Mouse (Mus musculus) CH12.LX (cell line): Measurements from ENCODE around the gene Surf1. TPM values are rescaled to one million over a fixed set of nuclear protein-coding genes. Genes with fewer than 3 reads are reported as not detected.
A peak's percentile ranks its signal among the peaks of the same experiment; 100 is the strongest.

ENCODE experiments used
- DNase-seq: peaks from one replicate; pipeline ENCODE4 v3.0.0-alpha.2; 2013; ENCODE audit errors: extremely low read depth
- H3K27ac ChIP-seq: 2 replicates; pipeline ENCODE4 v1.5.1; 2012; ENCODE audit warnings: low read depth, mild to moderate bottlenecking, control low read depth, moderate library complexity; ENCODE audit not compliant: insufficient read depth
- H3K27me3 ChIP-seq: replicated peaks from 2 replicates; pipeline ENCODE3; 2012; ENCODE audit warnings: inconsistent platforms
- H3K36me3 ChIP-seq, 2 experiments: replicated peaks in 1 of 2; 2 replicates each; pipeline versions ENCODE3 to v1.6.1; 2012; ENCODE audit warnings: inconsistent platforms in 1 of 2, low read length in 1 of 2, mild to moderate bottlenecking in 1 of 2, mixed read lengths in 1 of 2, moderate library complexity in 1 of 2; ENCODE audit not compliant: control insufficient read depth in 1 of 2, insufficient read depth in 1 of 2
- H3K4me1 ChIP-seq, 2 experiments: 2 replicates each; pipeline ENCODE4 v1.6.1; 2012; ENCODE audit warnings: inconsistent platforms in 1 of 2, moderate library complexity in 1 of 2; ENCODE audit not compliant: insufficient read depth in 2 of 2, control insufficient read depth in 1 of 2
- H3K4me2 ChIP-seq: 2 replicates; pipeline ENCODE4 v1.6.1; 2012; ENCODE audit warnings: low read depth, mild to moderate bottlenecking, control low read depth; ENCODE audit not compliant: poor library complexity, insufficient read depth, severe bottlenecking
- H3K4me3 ChIP-seq, 3 experiments: fragments of 150-350 bp in 1 of 3; sonication (generic) in 1 of 3; replicated peaks in 1 of 3; 2 replicates each; pipeline versions ENCODE3 to v1.5.1; 2011 to 2012; ENCODE audit warnings: low read depth in 2 of 3, low read length in 2 of 3, mild to moderate bottlenecking in 2 of 3, moderate library complexity in 2 of 3, control low read depth in 1 of 3, improper control_type of control experiment in 1 of 3, inconsistent platforms in 1 of 3, mixed read lengths in 1 of 3; ENCODE audit not compliant: poor library complexity in 1 of 3
- H3K79me2 ChIP-seq: replicated peaks from 2 replicates; pipeline ENCODE4 v1.6.1; 2012; ENCODE audit warnings: mild to moderate bottlenecking, moderate library complexity; ENCODE audit not compliant: control insufficient read depth, poor library complexity, insufficient read depth, severe bottlenecking; ENCODE audit errors: extremely low read depth
- H3K9ac ChIP-seq: 2 replicates; pipeline ENCODE4 v1.6.1; 2012; ENCODE audit warnings: low read depth, mild to moderate bottlenecking, control low read depth, moderate library complexity; ENCODE audit not compliant: insufficient read depth
- H3K9me3 ChIP-seq: replicated peaks from 2 replicates; pipeline ENCODE3; 2012; ENCODE audit warnings: low read length, inconsistent platforms, mixed read lengths
- E2F4 ChIP-seq: IDR thresholded peaks from 2 replicates; pipeline ENCODE4 v1.6.1; 2011; ENCODE audit warnings: low read depth, low read length, improper control_type of control experiment; ENCODE audit not compliant: insufficient replicate concordance
- EP300 ChIP-seq: IDR thresholded peaks from 2 replicates; pipeline ENCODE4 v1.6.1; 2011; ENCODE audit warnings: low read length, improper control_type of control experiment
- GABPA ChIP-seq: IDR thresholded peaks from 2 replicates; pipeline ENCODE4 v1.6.1; 2012; ENCODE audit warnings: low read depth, low read length, improper control_type of control experiment, inconsistent platforms; ENCODE audit not compliant: insufficient replicate concordance
- HCFC1 ChIP-seq: IDR thresholded peaks from 2 replicates; pipeline ENCODE4 v1.6.1; 2012; ENCODE audit warnings: low read depth, mild to moderate bottlenecking, inconsistent platforms, low read length, improper control_type of control experiment
- JUN ChIP-seq: IDR thresholded peaks from 2 replicates; pipeline ENCODE4 v1.6.1; 2011; ENCODE audit warnings: low read depth, mild to moderate bottlenecking, low read length, improper control_type of control experiment, moderate library complexity; ENCODE audit not compliant: insufficient read depth
- JUND ChIP-seq: conservative IDR thresholded peaks from 2 replicates; pipeline ENCODE4 v1.6.1; 2011; ENCODE audit warnings: low read depth, low read length, improper control_type of control experiment
- KAT2A ChIP-seq: IDR thresholded peaks from 2 replicates; pipeline ENCODE4 v1.6.1; 2012; ENCODE audit warnings: low read length, improper control_type of control experiment, inconsistent platforms; ENCODE audit not compliant: insufficient replicate concordance
- MXI1 ChIP-seq: IDR thresholded peaks from 2 replicates; pipeline ENCODE4 v1.6.1; 2011; ENCODE audit warnings: mild to moderate bottlenecking, low read depth, low read length, improper control_type of control experiment
- PAX5 ChIP-seq: IDR thresholded peaks from 2 replicates; pipeline ENCODE4 v1.6.1; 2012; ENCODE audit warnings: low read length, inconsistent platforms, mixed read lengths
- POLR2AphosphoS2 ChIP-seq: IDR thresholded peaks from 2 replicates; pipeline ENCODE4 v1.6.1; 2011; ENCODE audit warnings: low read depth, low read length, improper control_type of control experiment
- RCOR1 ChIP-seq: conservative IDR thresholded peaks from 2 replicates; pipeline ENCODE4 v1.6.1; 2012; ENCODE audit warnings: low read depth, mild to moderate bottlenecking, inconsistent platforms, low read length, improper control_type of control experiment
- TCF12 ChIP-seq: IDR thresholded peaks from 2 replicates; pipeline ENCODE4 v1.6.1; 2014; ENCODE audit warnings: low read depth, mild to moderate bottlenecking, inconsistent platforms, low read length, improper control_type of control experiment
- ZKSCAN1 ChIP-seq: IDR thresholded peaks from 2 replicates; pipeline ENCODE4 v1.6.1; 2012; ENCODE audit warnings: low read depth, inconsistent platforms, low read length, improper control_type of control experiment, borderline replicate concordance
- ZMIZ1 ChIP-seq: IDR thresholded peaks from 2 replicates; pipeline ENCODE4 v1.6.1; 2012; ENCODE audit warnings: low read depth, mild to moderate bottlenecking, inconsistent platforms, low read length, improper control_type of control experiment
- ZNF384 ChIP-seq: IDR thresholded peaks from 2 replicates; pipeline ENCODE4 v1.6.1; 2012; ENCODE audit warnings: low read depth, low read length, improper control_type of control experiment, inconsistent platforms
- dilution Hi-C: fragments of 300-500 bp; cut with MboI; formaldehyde crosslinking; loops from 2 replicates; pipeline ENCODE4 v1.14.3; 2020; ENCODE audit warnings: low sequenced_read_pairs; ENCODE audit not compliant: extremely low pct_unique_long_range_greater_than_20kb, extremely low pct_ligation_motif_present
- in situ Hi-C: fragments of 300-500 bp; cut with MboI; formaldehyde crosslinking; loops from 3 replicates; pipeline ENCODE4 v1.14.3; 2019; ENCODE audit warnings: low sequenced_read_pairs, low pct_ligation_motif_present, low pct_unique_long_range_greater_than_20kb, mixed read lengths
- polyA plus RNA-seq: library from polyadenylated mRNA; unstranded; fragments of >175 nt; gene quantifications from 2 replicates; pipeline ENCODE4 v1.2.1, GENCODE M21; 2012; ENCODE audit warnings: low read depth; ENCODE audit not compliant: insufficient read length
- total RNA-seq, 2 experiments: library from RNA; depleted of rRNA; stranded (reverse); fragments of 300-350 nt in 1 of 2; fragments of >200 nt in 1 of 2; gene quantifications; 2 replicates each; pipeline ENCODE4 v1.2.3; 2012 to 2014

Surf1 gene
- total and polyA plus RNA-seq, 3 experiments, result 43.4 to 83.9 (median 58.7) TPM

DNA sequence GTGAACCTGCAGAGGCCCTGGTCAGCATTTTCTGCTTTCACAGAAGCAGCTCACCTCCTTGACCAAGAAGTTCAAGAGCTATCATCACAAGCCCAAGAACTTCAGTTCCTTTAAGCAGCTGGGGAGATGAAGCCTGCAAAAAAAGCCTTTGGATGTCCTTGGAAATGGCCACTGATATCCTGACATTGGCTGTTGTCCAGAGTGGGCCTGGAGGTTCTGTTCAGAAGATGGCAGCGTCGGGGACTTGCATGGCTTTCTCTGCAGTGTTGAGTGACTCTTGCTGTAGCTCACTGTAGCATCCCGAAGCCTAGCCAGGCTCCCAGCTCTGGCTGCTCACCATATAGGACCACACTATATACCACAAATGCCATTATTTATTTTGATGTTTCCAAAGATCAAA, 3.4 kb upstream of the Surf1 start:
- TF ChIP-seq ZMIZ1 (no peak), POLR2AphosphoS2 (peak; percentile 9; the same call in 1 of the 2 replicates)
- Histone ChIP-seq H3K9me3 (no peaks in the 10 kb centered on the region), H3K79me2 (peaks cover 32% of the 10 kb centered on the region), H3K36me3 (peaks cover 71 to 76% of the 10 kb centered on the region in 2 experiments), H3K4me2 (no peak overlapping the region), H3K4me1 (peaks cover 12 to 42% of the 10 kb centered on the region in 2 experiments), H3K27me3 (no peaks in the 10 kb centered on the region), H3K9ac (no peak overlapping the region), H3K4me3 (no peak overlapping the region), H3K27ac (no peak overlapping the region)
- in situ Hi-C loops, result no loop called here
- no peak for DNase-seq
- dilution Hi-C loops, result no loop called here

DNA sequence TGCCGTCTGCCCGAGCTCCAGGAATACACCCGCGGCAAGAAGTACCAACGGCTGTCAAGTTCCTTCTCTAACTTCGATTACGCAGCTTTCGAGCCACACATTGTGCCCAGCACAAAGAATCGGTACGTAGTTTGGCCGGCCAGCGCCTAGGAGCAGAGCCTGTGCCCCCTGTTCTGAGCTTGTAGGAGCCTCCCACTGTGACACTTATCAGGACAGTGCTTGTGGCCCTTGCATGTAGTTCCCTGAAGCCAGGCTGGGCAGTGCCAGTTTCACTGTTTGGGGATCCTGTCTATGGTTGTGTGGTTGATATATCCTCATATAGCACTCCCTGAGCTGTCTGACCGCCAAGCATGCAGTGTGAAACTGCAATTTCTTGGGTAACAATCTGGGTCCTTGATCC, 408 bp upstream of the Surf1 start:
- H3K4me2 ChIP-seq, result peak overlapping the region; percentile 82
- no peaks in the 10 kb centered on the region for H3K27me3 ChIP-seq
- peak overlapping the region; percentile 58 for H3K27ac ChIP-seq
- peak overlapping the region; percentile 85 to 94 (median 90) for H3K4me3 ChIP-seq
- dilution Hi-C loops (no loop called here), in situ Hi-C loops (no loop called here)
- H3K36me3 ChIP-seq, result peaks cover 67 to 75% of the 10 kb centered on the region in 2 experiments
- DNase-seq, result no peak
- H3K9ac ChIP-seq, result peak overlapping the region; percentile 89
- TF ChIP-seq TCF12 (no peak), E2F4 (no peak), KAT2A (no peak), JUN (no peak), GABPA (no peak), ZNF384 (no peak), ZKSCAN1 (no peak), EP300 (no peak), POLR2AphosphoS2 (no peak), JUND (no peak), PAX5 (no peak), ZMIZ1 (no peak), RCOR1 (no peak), HCFC1 (no peak), MXI1 (no peak)
- peaks cover 17 to 62% of the 10 kb centered on the region in 2 experiments for H3K4me1 ChIP-seq
- H3K9me3 ChIP-seq, result no peaks in the 10 kb centered on the region
- H3K79me2 ChIP-seq, result peaks cover 60% of the 10 kb centered on the region
